Mouse (Mus musculus): ENCODE data around the gene Stoml2. TPM values are rescaled to one million over a fixed set of nuclear protein-coding genes. Genes with fewer than 3 reads are reported as not detected.

Gene Stoml2
- 70.8 and 77.7 TPM in 2 replicates for total RNA-seq (2015)
- 62.3 and 79.3 TPM in 2 replicates for total RNA-seq (2017)

- peak; percentile 99 for ATAC-seq (ENCODE audit: poor library complexity, severe bottlenecking)
These were observed at the start of gene Stoml2 for GRCm38 (mm10) chr4:43031237-43031995. Gene Stoml2, minus strand, starts transcription at chr4:43031710.

- no peak for ATAC-seq (ENCODE audit: poor library complexity, severe bottlenecking)
These were observed 46.7 kb upstream of the Stoml2 start for GRCm38 (mm10) chr4:43078071-43078718.

GRCm38 (mm10) chr4:43074923-43075322, 43.4 kb upstream of the Stoml2 start:
- ATAC-seq (ENCODE audit: poor library complexity, severe bottlenecking): no peak

DNA sequence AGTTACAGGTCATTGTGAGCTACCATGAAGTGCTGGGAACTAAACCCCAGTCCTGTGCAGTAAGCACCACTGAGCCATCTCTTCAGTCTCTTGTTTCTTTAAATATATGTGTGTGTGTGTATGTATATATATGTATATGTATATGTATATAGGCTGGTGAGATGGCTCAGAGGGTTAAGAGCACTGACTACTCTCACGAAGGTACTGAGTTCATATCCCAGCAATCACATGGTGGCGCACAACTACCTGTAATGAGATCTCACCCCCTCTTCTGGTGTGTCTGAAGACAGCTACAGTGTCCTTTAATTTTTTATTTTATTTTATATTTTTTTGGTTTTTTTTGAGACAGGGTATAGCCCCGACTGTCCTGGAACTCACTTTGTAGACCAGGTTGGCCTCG, 34.0 kb upstream of the Stoml2 start:
- no peak for ATAC-seq (ENCODE audit: poor library complexity, severe bottlenecking)

DNA sequence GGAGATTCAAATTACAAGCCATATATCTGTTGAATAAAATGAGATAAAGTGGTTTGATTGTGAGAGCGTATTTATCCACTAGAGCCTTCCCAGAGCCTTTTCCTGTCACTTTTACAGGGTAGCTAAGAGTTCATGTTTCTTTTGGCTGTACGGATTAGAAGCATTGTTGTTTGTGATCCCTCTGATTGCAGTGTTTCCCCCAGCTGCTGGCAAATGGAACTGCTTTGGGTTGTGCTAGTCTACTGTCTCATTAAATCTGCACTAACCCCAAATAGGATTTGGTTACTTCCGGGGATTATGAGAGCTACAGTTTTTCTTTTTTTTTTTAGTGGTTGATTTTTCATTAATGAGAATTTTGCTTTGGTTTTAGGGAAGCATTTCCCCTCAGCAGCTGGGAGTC, 28.8 kb upstream of the Stoml2 start:
- ATAC-seq (ENCODE audit: poor library complexity, severe bottlenecking): no peak

DNA sequence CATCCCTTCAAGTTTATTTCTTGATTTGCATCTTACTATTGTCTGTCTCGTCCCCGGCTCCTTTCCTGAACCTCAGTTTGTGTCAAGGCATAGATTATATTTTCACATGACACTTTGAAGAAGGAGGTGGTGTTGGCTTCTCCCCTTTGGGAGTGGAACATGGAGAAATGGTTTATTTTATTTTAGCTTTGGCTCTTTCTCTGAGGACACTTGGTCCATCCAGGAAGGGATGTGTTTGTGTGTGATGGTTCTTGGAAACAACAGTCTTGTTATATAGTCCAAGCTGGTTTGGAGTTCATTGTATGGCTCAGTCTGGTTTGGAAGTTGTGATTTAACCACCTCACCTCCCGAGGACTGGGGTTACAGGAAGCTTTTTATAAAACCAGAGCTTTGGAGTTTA, 28.2 kb upstream of the Stoml2 start:
- ATAC-seq (ENCODE audit: poor library complexity, severe bottlenecking): no peak

- ATAC-seq (ENCODE audit: poor library complexity, severe bottlenecking): peak; percentile 95
These were observed 27.5 kb upstream of the Stoml2 start, which contains the start of gene Unc13b for GRCm38 (mm10) chr4:43058753-43059654. Gene Unc13b, plus strand, starts transcription at chr4:43058953.

DNA sequence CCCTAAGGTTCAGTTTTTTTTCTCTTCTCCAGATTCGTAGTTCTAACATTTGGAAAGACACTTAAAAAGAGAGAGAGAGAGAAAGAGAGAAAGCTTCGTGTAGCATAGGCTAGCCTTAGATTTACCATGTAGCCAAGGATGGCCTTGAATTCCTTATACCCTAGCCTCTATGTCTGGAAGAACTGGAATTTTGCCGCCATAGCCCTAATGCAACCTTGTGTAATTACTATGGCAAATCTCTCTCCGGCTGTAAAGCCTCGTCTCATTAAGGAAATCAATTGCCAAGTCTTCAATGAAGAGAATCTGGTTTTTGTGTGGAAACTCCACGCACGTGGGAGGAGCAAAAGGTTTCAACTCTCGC, 26.9 kb upstream of the Stoml2 start:
- ATAC-seq (ENCODE audit: poor library complexity, severe bottlenecking): no peak

DNA sequence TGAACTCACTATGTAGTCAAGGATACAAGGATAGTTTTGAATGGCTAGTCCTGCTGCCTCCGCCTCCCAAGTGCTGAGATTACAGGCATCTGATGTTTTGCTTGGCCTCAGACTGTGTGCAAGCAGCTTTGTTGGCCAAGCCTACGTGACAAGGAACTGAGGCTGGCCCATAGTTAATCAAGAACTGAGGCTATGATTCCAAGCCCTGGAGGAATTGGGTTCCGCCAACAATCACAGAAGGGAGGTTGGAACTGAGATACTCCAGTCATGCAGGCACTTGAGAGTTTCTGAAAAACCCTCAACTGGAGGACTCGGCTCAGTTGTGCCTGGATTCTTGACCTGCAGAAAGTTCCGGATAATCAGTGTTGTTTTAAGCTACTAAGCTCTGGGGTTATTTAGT, 26.1 kb upstream of the Stoml2 start:
- no peak for ATAC-seq (ENCODE audit: poor library complexity, severe bottlenecking)

DNA sequence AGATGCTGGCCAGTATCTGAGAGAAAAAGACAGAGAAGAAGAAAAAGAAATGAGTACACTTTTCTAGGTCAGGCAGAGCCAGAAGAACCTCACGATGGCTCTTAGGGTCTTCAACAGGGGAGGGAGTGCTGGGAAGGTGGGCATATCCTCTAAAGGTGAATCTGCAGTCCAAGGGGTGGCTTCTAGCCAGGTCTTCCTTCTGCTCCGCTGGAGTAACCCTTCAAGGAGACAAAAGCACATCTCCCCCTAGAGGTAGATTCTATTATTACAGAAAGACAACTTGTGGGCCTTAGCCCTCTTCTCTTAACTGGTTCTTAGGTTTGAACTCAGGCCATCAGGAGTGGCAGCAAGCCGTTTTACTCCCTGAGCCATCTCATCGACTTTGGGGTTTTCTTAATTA, 21.1 kb upstream of the Stoml2 start:
- ATAC-seq (ENCODE audit: poor library complexity, severe bottlenecking): peak; percentile 88

- peak; percentile 19; the same call in 1 of the 2 replicates for ATAC-seq (ENCODE audit: poor library complexity, severe bottlenecking)
These were observed 15.7 kb upstream of the Stoml2 start for GRCm38 (mm10) chr4:43047231-43047630.

DNA sequence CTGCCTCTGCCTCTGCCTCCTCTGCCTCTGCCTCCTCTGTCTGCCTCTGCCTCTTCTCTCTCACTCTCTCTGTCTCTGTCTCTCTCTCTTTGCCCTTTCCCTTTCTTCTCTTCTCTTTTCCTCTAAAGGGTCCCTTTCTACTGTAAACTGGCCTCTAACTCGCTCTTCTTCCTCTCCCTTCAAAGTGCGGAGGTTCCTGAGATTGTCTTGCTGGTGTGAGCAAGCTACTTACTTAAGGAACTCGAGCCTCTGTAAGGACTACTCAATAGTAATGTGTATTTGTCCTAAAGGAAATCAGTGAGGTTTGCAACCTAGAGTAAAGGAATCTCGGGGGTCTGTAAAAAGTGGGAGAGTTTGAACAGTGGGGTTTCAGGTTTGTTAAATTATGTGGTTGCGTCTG, 15.1 kb upstream of the Stoml2 start:
- ATAC-seq (ENCODE audit: poor library complexity, severe bottlenecking): no peak

DNA sequence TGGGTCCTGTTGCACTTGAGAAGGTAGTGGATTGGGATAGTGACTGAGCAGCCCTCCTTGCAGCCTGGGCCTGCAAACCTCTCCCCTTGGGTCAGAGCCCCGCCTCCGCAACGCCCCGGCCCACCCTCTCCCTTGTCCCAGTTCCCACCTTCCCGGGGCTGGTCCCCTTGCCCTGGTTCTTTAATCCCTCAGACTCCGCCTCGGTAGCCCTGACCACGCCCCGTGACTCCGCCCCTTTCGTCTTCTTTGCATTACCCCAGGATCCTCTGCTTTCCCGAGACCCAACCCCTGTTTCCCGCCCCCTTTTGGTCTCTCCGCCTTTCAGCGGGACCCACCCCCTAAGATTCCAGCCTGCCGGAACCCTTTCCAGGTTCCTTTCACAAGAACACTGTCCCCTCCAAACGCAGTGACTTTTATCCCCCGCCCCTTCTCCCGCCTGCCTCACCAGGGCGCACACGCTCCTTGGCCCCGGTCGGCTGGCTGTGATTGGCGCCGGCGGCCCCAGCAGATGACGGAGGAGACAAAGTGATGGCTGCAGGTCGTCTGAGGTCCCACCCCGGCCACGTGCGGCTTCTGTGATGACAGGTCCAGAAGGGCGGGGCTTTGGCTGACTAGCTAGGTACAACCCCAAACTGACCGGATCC, 14.3 kb upstream of the Stoml2 start, which contains the start of gene Fam214b:
Fam214b (minus strand) TSS at position 562 of the 644 bp plus-strand sequence.
- ATAC-seq (ENCODE audit: poor library complexity, severe bottlenecking): peak; percentile 72

DNA sequence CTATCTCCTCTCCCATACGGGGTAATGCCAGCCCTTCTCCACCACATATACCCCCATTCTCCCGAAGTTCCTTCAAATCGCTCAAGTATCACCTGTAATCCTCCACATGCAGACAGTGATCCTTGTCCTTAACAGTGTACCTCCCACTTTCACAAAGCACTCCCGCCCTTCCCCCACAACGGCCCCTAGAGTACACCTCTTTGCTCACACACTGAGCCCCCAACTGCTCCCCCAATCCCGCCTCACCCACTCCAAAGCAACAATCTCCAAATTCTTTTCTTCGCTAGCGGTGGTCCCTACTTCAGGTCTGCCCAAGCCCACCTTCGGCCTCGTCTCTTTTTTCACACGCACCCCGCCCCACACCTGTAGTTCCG, 13.8 kb upstream of the Stoml2 start:
- ATAC-seq (ENCODE audit: poor library complexity, severe bottlenecking): no peak

GRCm38 (mm10) chr4:43044673-43045072, 13.2 kb upstream of the Stoml2 start:
- peak; percentile 38 for ATAC-seq (ENCODE audit: poor library complexity, severe bottlenecking)

DNA sequence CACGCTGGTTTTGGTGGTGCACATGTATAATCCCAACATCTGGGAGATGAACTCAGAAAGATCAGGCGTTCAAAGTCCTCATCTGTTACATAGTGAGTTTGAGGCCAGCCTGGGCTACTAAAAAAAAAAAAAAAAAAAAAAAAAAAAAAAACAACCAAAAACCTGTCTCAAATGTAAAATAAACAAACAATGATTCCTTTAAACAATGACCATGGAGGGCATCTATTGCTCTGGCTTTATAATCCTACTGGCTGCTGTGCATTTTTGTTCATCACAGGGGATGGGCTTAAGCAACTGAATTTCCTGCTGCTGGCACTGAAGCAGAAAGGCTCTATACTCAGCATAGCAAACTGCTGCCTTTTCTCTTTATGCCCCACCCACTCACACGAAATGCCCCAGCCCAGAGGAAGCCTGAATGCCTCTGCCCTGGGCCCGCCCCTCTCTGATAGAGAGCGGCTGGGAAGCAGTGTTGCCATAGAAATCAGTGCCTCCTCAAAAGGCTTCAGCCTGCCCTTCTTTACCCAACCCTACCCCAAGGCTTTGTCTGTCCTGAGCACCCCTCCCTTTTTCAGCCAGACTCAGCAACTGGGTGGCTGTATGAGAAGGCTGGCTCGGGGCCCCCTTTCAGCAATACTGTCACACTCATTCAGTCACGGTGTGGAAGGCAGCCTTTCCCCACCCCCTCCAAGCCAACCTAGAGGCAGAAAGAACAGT, 12.3 kb upstream of the Stoml2 start:
- ATAC-seq (ENCODE audit: poor library complexity, severe bottlenecking): peak; percentile 34

DNA sequence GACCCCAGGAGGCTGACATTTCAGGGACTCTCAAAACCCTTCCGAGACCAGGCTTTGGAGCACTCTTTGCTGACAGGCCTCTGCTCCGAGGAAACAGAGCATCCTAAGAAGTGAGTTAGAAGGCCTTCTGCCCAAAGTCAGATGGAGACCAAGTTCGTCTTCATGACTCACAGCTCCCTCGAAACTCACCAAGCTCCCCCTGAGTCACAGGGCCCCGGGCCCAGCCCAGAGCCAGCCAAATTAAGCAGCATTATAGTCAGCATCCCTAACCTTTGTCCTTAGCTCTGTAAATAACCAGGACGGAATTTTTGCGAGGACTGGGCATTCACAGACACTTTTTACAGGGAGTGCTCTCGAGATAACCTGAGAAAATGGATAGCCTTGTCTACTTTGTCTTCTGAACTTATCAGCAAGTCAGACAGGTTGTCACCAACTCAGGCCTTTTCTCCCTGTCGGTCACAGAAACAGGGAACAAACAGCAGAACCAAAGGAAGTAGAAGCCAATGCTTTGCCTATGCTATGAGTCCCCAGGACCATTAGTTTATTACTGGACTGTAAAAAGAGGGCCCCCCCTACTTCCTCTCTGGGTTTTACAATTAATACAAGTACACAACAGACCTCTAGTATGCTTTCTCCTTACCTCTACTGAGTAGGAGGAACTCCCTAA, 9.5 kb upstream of the Stoml2 start:
- no peak for ATAC-seq (ENCODE audit: poor library complexity, severe bottlenecking)

GRCm38 (mm10) chr4:43040114-43040572, 8.6 kb upstream of the Stoml2 start:
- peak; percentile 83 for ATAC-seq (ENCODE audit: poor library complexity, severe bottlenecking)

DNA sequence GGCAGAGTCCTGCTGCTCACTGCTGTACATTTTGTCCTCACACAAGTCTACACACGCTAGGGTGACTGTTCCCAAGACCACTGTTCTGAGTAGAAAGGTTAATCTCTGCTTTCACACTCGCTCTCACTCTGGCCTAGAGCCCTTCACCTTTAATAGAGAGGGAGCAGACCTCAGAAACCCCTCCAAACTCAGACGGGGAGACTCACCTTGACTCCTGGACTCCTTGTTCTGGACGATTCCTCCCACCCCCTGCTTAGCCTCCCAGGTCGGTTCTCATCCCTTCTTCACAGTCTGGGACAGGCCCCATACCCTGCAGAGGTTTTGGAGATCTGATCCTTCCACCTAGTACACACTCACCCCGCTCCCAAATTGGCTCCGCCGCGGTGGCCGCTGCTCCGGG, 8.1 kb upstream of the Stoml2 start:
- no peak for ATAC-seq (ENCODE audit: poor library complexity, severe bottlenecking)
